Mouse (Mus musculus) G1E (cell line): ENCODE measurements around the gene Odf2. TPM values are rescaled to one million over a fixed set of nuclear protein-coding genes. Genes with fewer than 3 reads are reported as not detected.

Experiments
- ATAC-seq: 2 replicates; pipeline ENCODE4 v1.8.0; 2016; ENCODE audit warnings: mild to moderate bottlenecking; ENCODE audit not compliant: insufficient number of reproducible peaks, poor library complexity, low FRiP score, severe bottlenecking; ENCODE audit errors: extremely low read depth
- DNase-seq: peaks from one replicate; pipeline ENCODE4 v3.0.0; 2012; ENCODE audit warnings: low spot score
- H3K27me3 ChIP-seq: 2 replicates; pipeline ENCODE4 v1.6.1; 2012; ENCODE audit warnings: mild to moderate bottlenecking, low read length, inconsistent platforms; ENCODE audit not compliant: insufficient read depth
- H3K36me3 ChIP-seq: replicated peaks from 2 replicates; pipeline ENCODE3; 2012; ENCODE audit warnings: mild to moderate bottlenecking, inconsistent platforms
- H3K4me1 ChIP-seq: 2 replicates; pipeline ENCODE4 v1.6.1; 2012; ENCODE audit warnings: low read depth, low read length, inconsistent platforms, mixed read lengths; ENCODE audit not compliant: insufficient read depth
- H3K4me3 ChIP-seq: 2 replicates; pipeline ENCODE4 v1.5.1; 2012; ENCODE audit warnings: low read depth, mild to moderate bottlenecking, inconsistent platforms, low read length, moderate library complexity, mixed read lengths
- H3K9me3 ChIP-seq: replicated peaks from 2 replicates; pipeline ENCODE4 v1.6.1; 2012; ENCODE audit warnings: inconsistent platforms
- CTCF ChIP-seq: IDR thresholded peaks from 2 replicates; pipeline ENCODE4 v1.5.1; 2012; ENCODE audit warnings: low read depth, low read length, inconsistent platforms, mixed read lengths
- GATA1 ChIP-seq: IDR thresholded peaks from 2 replicates; pipeline ENCODE4 v1.6.1; 2012; ENCODE audit warnings: borderline replicate concordance, low read length, inconsistent platforms, mixed read lengths
- GATA2 ChIP-seq: IDR thresholded peaks from 2 replicates; pipeline ENCODE4 v1.6.1; 2012; ENCODE audit warnings: low read depth, low read length, inconsistent platforms, borderline replicate concordance
- POLR2AphosphoS5 ChIP-seq: IDR thresholded peaks from 2 replicates; pipeline ENCODE4 v1.6.1; 2012; ENCODE audit warnings: low read depth, low read length, inconsistent platforms; ENCODE audit not compliant: insufficient replicate concordance
- TAL1 ChIP-seq: conservative IDR thresholded peaks from 2 replicates; pipeline ENCODE4 v1.6.1; 2012; ENCODE audit warnings: low read depth, low read length, inconsistent platforms, mixed read lengths
- polyA plus RNA-seq: library from polyadenylated mRNA; stranded (reverse); fragments of >175 nt; gene quantifications from 2 replicates; pipeline ENCODE4 v1.2.3, GENCODE M21; 2012
- total RNA-seq, 2 experiments: library from RNA; stranded (forward) in 1 of 2; stranded (reverse) in 1 of 2; fragments of 200-1000 nt in 1 of 2; fragments of >200 nt in 1 of 2; fragmentation: Nextera tagmentation in 1 of 2; gene quantifications; 2 replicates each; pipeline ENCODE4 v1.2.3; 2014 to 2017

Odf2 gene
- 72.5 and 158 TPM in 2 replicates for total RNA-seq (2014; fragmentation: Nextera tagmentation)
- total RNA-seq (2017): 64.6 and 70.9 TPM in 2 replicates
- 16.0 and 24.1 TPM in 2 replicates for polyA plus RNA-seq

- H3K9me3 ChIP-seq: 0 out of 2 replicates have a peak, but pooled peaks cover 2% of the 10 kb centered on the region
- peak within 1 kb of the TSS; percentile 98 for H3K4me3 ChIP-seq
- peak; percentile 65 for ATAC-seq
- no peak for TF ChIP-seq TAL1
- no peak for TF ChIP-seq POLR2AphosphoS5
- TF ChIP-seq GATA2: no peak
- no peak for TF ChIP-seq CTCF
- TF ChIP-seq GATA1: no peak
- H3K4me1 ChIP-seq: peaks cover 35% of the 10 kb centered on the region
- H3K36me3 ChIP-seq: peaks cover 36% of the 10 kb centered on the region
- peak; percentile 100 for DNase-seq
- peaks cover 12% of the 10 kb centered on the region for H3K27me3 ChIP-seq
Measured at GRCm38 (mm10) chr2:29889066-29889944, at the start of gene Odf2. Gene Odf2, plus strand, starts transcription at chr2:29889221.

GRCm38 (mm10) chr2:29839460-29839859 lies 49.6 kb upstream of the Odf2 start:
- Histone ChIP-seq H3K36me3 (peaks cover 99% of the 10 kb centered on the region), H3K4me1 (0 out of 2 replicates have a peak, but pooled peaks cover 2% of the 10 kb centered on the region), H3K9me3 (no peaks in the 10 kb centered on the region), H3K27me3 (no peaks in the 10 kb centered on the region), H3K4me3 (no peak overlapping the region)
- DNase-seq (no peak), ATAC-seq (no peak)
- no peak for TF ChIP-seq GATA1
- TF ChIP-seq POLR2AphosphoS5: no peak
- TF ChIP-seq CTCF: no peak
- no peak for TF ChIP-seq GATA2
- no peak for TF ChIP-seq TAL1

GRCm38 (mm10) chr2:29843231-29844105 lies 45.6 kb upstream of the Odf2 start:
- Histone ChIP-seq H3K9me3 (peaks cover 2% of the 10 kb centered on the region; the same call in 1 of the 2 replicates), H3K4me1 (0 out of 2 replicates have a peak, but pooled peaks cover 2% of the 10 kb centered on the region), H3K27me3 (no peaks in the 10 kb centered on the region), H3K4me3 (no peak overlapping the region), H3K36me3 (peaks cover 96% of the 10 kb centered on the region)
- ATAC-seq (no peak), DNase-seq (no peak)
- no peak for TF ChIP-seq POLR2AphosphoS5
- TF ChIP-seq TAL1: no peak
- no peak for TF ChIP-seq GATA1
- no peak for TF ChIP-seq GATA2
- TF ChIP-seq CTCF: no peak

- Histone ChIP-seq H3K36me3 (peaks cover 96% of the 10 kb centered on the region), H3K27me3 (no peaks in the 10 kb centered on the region), H3K4me1 (0 out of 2 replicates have a peak, but pooled peaks cover 2% of the 10 kb centered on the region), H3K4me3 (no peak overlapping the region), H3K9me3 (peaks cover 2% of the 10 kb centered on the region; the same call in 1 of the 2 replicates)
- no peak for ATAC-seq
- DNase-seq: no peak
- TF ChIP-seq TAL1 (no peak), GATA2 (no peak), POLR2AphosphoS5 (no peak), CTCF (no peak), GATA1 (no peak)
Measured at GRCm38 (mm10) chr2:29844115-29844514, 44.9 kb upstream of the Odf2 start.

GRCm38 (mm10) chr2:29844661-29845060 lies 44.4 kb upstream of the Odf2 start:
- Histone ChIP-seq H3K27me3 (no peaks in the 10 kb centered on the region), H3K9me3 (peaks cover 2% of the 10 kb centered on the region; the same call in 1 of the 2 replicates), H3K4me3 (no peak overlapping the region), H3K36me3 (peaks cover 92% of the 10 kb centered on the region), H3K4me1 (peaks cover 2% of the 10 kb centered on the region)
- TF ChIP-seq TAL1 (no peak), CTCF (no peak), POLR2AphosphoS5 (no peak)
- ATAC-seq (no peak), DNase-seq (no peak)

- Histone ChIP-seq H3K4me3 (no peak overlapping the region), H3K36me3 (peaks cover 82% of the 10 kb centered on the region), H3K9me3 (peaks cover 2% of the 10 kb centered on the region; the same call in 1 of the 2 replicates), H3K4me1 (peaks cover 6% of the 10 kb centered on the region), H3K27me3 (no peaks in the 10 kb centered on the region)
- TF ChIP-seq TAL1: no peak
- TF ChIP-seq POLR2AphosphoS5: no peak
- TF ChIP-seq GATA2: no peak
- TF ChIP-seq CTCF: no peak
- ATAC-seq: no peak
- DNase-seq: no peak
Measured at GRCm38 (mm10) chr2:29845636-29846035, 43.4 kb upstream of the Odf2 start.
